Mouse (Mus musculus): ENCODE data around the gene Maz. TPM values are rescaled to one million over a fixed set of nuclear protein-coding genes. Genes with fewer than 3 reads are reported as not detected.

Maz gene
- total and polyA plus RNA-seq, 3 experiments, result 234 to 540 TPM; not detected in 1

DNA sequence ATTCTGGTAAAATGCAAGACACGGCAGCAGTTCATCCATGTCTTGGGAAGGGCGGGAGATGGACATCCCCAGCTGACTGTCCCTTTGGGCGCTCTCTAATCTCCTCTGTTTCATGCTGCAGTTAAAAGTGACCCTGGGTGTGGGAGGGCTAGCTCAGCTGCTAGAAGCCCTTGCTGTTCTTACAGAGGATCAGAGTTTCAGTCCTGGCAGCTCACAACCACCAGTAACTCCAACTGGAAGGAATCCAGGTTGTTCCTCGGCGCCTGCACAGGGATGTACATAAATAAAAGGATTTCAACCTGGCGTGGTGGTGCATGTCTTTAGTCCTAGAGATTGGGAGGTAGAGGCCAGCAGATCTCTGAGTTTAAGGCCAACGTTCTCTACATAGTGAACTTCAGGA, 43.7 kb downstream of the Maz start:
- TF ChIP-seq CTCF (IDR thresholded peaks at IDR 0.05 in 2 of 3, conservative IDR thresholded peaks at IDR 0.05 in 1 of 3; ENCODE audit: control insufficient read depth in 1 of 3, insufficient read depth in 1 of 3, low read depth in 2 of 3, low read length in 3 of 3, poor library complexity in 1 of 3, severe bottlenecking in 1 of 3) (no peak), USF2 (IDR thresholded peaks at IDR 0.05; ENCODE audit: borderline replicate concordance in 1 of 2, insufficient read depth in 1 of 2, low read depth in 1 of 2, low read length in 2 of 2) (no peak), JUND (IDR thresholded peaks at IDR 0.05; ENCODE audit: low read depth, low read length) (no peak), TCF12 (IDR thresholded peaks at IDR 0.05; ENCODE audit: low read depth, low read length) (no peak), MYC (IDR thresholded peaks at IDR 0.05; ENCODE audit: low read depth, low read length) (no peak), SIN3A (IDR thresholded peaks at IDR 0.05; ENCODE audit: low read length) (no peak), CHD1 (IDR thresholded peaks at IDR 0.05; ENCODE audit: low read depth, low read length) (no peak), ZNF384 (IDR thresholded peaks at IDR 0.05; ENCODE audit: low read depth, low read length) (no peak), ETS1 (IDR thresholded peaks at IDR 0.05; ENCODE audit: low read depth, low read length) (no peak), RAD21 (IDR thresholded peaks at IDR 0.05; ENCODE audit: low read depth, low read length) (no peak), ZMIZ1 (IDR thresholded peaks at IDR 0.05; ENCODE audit: low read depth, low read length) (no peak), BHLHE40 (IDR thresholded peaks at IDR 0.05; ENCODE audit: borderline replicate concordance, low read depth, low read length) (no peak), GABPA (IDR thresholded peaks at IDR 0.05; ENCODE audit: low read depth, low read length) (no peak), SMC3 (IDR thresholded peaks at IDR 0.05; ENCODE audit: low read depth, low read length) (no peak), KAT2A (conservative IDR thresholded peaks at IDR 0.05; ENCODE audit: low read depth, low read length) (no peak), NRF1 (IDR thresholded peaks at IDR 0.05; ENCODE audit: insufficient read depth, low read depth, low read length, poor library complexity, severe bottlenecking) (no peak), POLR2A (IDR thresholded peaks at IDR 0.05; ENCODE audit: control insufficient read depth in 1 of 2, insufficient read depth in 1 of 2, low read depth in 1 of 2, low read length in 2 of 2, poor library complexity in 1 of 2) (no peak), MAZ (IDR thresholded peaks at IDR 0.05; ENCODE audit: low read depth, low read length) (no peak)
- H3K4me3 ChIP-seq (ENCODE audit: control insufficient read depth in 1 of 2, insufficient read depth in 1 of 2, low read depth in 2 of 2, low read length in 2 of 2), result no peak overlapping the region
- peaks cover 0 to 10% of the 10 kb centered on the region in 2 experiments; a peak in 2 of 4 replicates for H3K36me3 ChIP-seq (ENCODE audit: control insufficient read depth in 1 of 2, insufficient read depth in 2 of 2, low read length in 2 of 2)
- H3K9me3 ChIP-seq (replicated peaks; ENCODE audit: insufficient read depth, low read length), result no peaks in the 10 kb centered on the region
- no peaks in the 10 kb centered on the region for H3K27me3 ChIP-seq (ENCODE audit: control insufficient read depth in 1 of 2, insufficient read depth in 2 of 2, low read length in 2 of 2)
- H3K9ac ChIP-seq (ENCODE audit: control insufficient read depth, low read depth, low read length, poor library complexity, severe bottlenecking), result no peak overlapping the region
- peaks cover 0 to 11% of the 10 kb centered on the region in 2 experiments; a peak in 2 of 4 replicates for H3K4me1 ChIP-seq (ENCODE audit: control insufficient read depth in 1 of 2, insufficient read depth in 2 of 2, low read length in 2 of 2)
- H3K27ac ChIP-seq (ENCODE audit: control insufficient read depth, low read depth, low read length), result no peak overlapping the region
- DNase-seq (ENCODE audit: low read depth, low spot score), result no peak
- no peaks in the 10 kb centered on the region for H3K79me2 ChIP-seq (ENCODE audit: control insufficient read depth, insufficient read depth, low read length, poor library complexity)

DNA sequence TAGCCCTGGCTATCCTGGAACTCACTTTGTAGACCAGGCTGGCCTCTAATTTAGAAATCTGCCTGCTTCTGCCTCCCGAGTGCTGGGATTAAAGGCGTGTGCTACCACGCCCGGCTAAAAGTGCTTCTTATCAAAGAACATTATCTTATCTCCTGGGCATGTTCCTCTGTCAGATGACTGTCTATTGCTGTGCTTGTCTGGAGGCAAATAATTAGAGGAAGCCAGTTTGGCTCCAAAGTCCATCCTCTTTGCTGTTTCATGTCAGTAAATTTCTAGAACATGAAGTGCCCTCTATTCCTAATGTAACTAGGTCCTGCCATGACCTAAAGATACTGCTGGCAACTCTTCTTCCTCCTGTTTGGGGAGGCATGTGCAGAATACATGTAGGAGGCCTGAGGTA, 44.8 kb downstream of the Maz start:
- Histone ChIP-seq H3K79me2 (ENCODE audit: control insufficient read depth, insufficient read depth, low read length, poor library complexity) (peaks cover 4% of the 10 kb centered on the region), H3K27ac (ENCODE audit: control insufficient read depth, low read depth, low read length) (no peak overlapping the region), H3K36me3 (ENCODE audit: control insufficient read depth in 1 of 2, insufficient read depth in 2 of 2, low read length in 2 of 2) (peaks cover 0 to 10% of the 10 kb centered on the region in 2 experiments; a peak in 2 of 4 replicates), H3K9ac (ENCODE audit: control insufficient read depth, low read depth, low read length, poor library complexity, severe bottlenecking) (no peak overlapping the region), H3K9me3 (replicated peaks; ENCODE audit: insufficient read depth, low read length) (no peaks in the 10 kb centered on the region), H3K4me3 (ENCODE audit: control insufficient read depth in 1 of 2, insufficient read depth in 1 of 2, low read depth in 2 of 2, low read length in 2 of 2) (no peak overlapping the region), H3K4me1 (ENCODE audit: control insufficient read depth in 1 of 2, insufficient read depth in 2 of 2, low read length in 2 of 2) (peaks cover 0 to 15% of the 10 kb centered on the region in 2 experiments; a peak in 2 of 4 replicates), H3K27me3 (ENCODE audit: control insufficient read depth in 1 of 2, insufficient read depth in 2 of 2, low read length in 2 of 2) (no peaks in the 10 kb centered on the region)
- no peak for DNase-seq (ENCODE audit: low read depth, low spot score)
- TF ChIP-seq GATA1 (IDR thresholded peaks at IDR 0.05; ENCODE audit: low read depth, low read length) (peak; percentile 71), TCF12 (IDR thresholded peaks at IDR 0.05; ENCODE audit: low read depth, low read length) (no peak)
